Mouse (Mus musculus) E14TG2a.4 (cell line): ENCODE measurements around the gene Tm4sf1.

ENCODE experiments used
- CTCF ChIP-seq: conservative IDR thresholded peaks from 2 replicates; pipeline ENCODE4 v1.5.1; 2014; ENCODE audit warnings: low read length
- NANOG ChIP-seq: IDR thresholded peaks from 2 replicates; pipeline ENCODE4 v1.6.1; 2014; ENCODE audit warnings: borderline replicate concordance, low read length, mixed read lengths
- POU5F1 ChIP-seq: IDR thresholded peaks from 2 replicates; pipeline ENCODE4 v1.6.1; 2014; ENCODE audit warnings: low read length, borderline replicate concordance

DNA sequence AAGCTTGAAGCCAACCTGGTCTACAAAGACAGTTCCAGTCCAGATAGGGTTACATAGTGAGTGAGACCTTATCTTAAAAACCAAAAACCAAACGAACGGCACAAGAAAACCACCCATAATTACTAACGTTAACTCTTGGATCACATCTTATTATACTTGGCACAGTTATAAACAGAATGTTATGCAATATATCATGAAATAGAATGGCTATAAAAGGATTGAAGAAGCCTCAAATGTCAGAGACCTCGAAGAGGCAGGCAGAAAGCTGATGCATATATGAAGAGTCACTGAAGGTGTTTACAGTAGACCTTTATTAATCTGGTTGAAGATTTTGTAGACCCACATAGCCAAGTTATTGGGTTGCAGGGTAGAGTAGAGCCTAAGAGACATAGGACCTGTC lies 3.8 kb upstream of the Tm4sf1 start:
- TF ChIP-seq CTCF: no peak
- no peak for TF ChIP-seq NANOG
- no peak for TF ChIP-seq POU5F1
